Mouse (Mus musculus) lung, adult 2 months (tissue): ENCODE results near the gene Nrf1.

Experiments used
- CTCF ChIP-seq: fragments of 200-500 bp; IDR thresholded peaks from 2 replicates; pipeline ENCODE4 v1.5.1; 2011; ENCODE audit warnings: mild to moderate bottlenecking, low read length, control low read depth; ENCODE audit not compliant: insufficient read depth
- POLR2A ChIP-seq: fragments of 200-500 bp; IDR thresholded peaks from 2 replicates; pipeline ENCODE4 v1.6.1; 2011; ENCODE audit warnings: low read depth, mild to moderate bottlenecking, control low read depth, low read length, borderline replicate concordance; ENCODE audit errors: extremely low read depth

- no peak for TF ChIP-seq POLR2A
- no peak for TF ChIP-seq CTCF
These were observed 38.6 kb upstream of the Nrf1 start for GRCm38 (mm10) chr6:30009204-30009603.
